Mouse (Mus musculus) small intestine, adult 2 months (tissue): ENCODE results near the gene Tmem8. TPM values are rescaled to one million over a fixed set of nuclear protein-coding genes. Genes with fewer than 3 reads are reported as not detected.

Experiments
- H3K27ac ChIP-seq: fragments of 200-500 bp; 2 replicates; pipeline ENCODE4 v1.5.1; 2012; ENCODE audit warnings: low read depth, low read length, control low read depth, inconsistent platforms; ENCODE audit not compliant: insufficient read depth
- H3K27me3 ChIP-seq: fragments of 200-500 bp; 2 replicates; pipeline ENCODE4 v1.6.1; 2012; ENCODE audit warnings: mild to moderate bottlenecking, moderate library complexity, low read length, inconsistent platforms; ENCODE audit not compliant: control insufficient read depth, insufficient read depth
- H3K36me3 ChIP-seq: fragments of 200-500 bp; 2 replicates; pipeline ENCODE4 v1.6.1; 2012; ENCODE audit warnings: mild to moderate bottlenecking, low read length, control low read depth, inconsistent platforms; ENCODE audit not compliant: control insufficient read depth, insufficient read depth
- H3K4me1 ChIP-seq: fragments of 200-500 bp; 2 replicates; pipeline ENCODE4 v1.6.1; 2012; ENCODE audit warnings: low read length, inconsistent platforms, mixed read lengths; ENCODE audit not compliant: control insufficient read depth, insufficient read depth, insufficient read length
- H3K4me3 ChIP-seq: fragments of 200-500 bp; 2 replicates; pipeline ENCODE4 v1.5.1; 2012; ENCODE audit warnings: low read depth, mild to moderate bottlenecking, control low read depth, inconsistent platforms, low read length, moderate library complexity
- CTCF ChIP-seq: fragments of 200-500 bp; IDR thresholded peaks from 2 replicates; pipeline ENCODE4 v1.5.1; 2012; ENCODE audit warnings: low read depth, mild to moderate bottlenecking, control low read depth, inconsistent platforms, low read length, moderate library complexity, mixed read lengths; ENCODE audit not compliant: insufficient replicate concordance, insufficient read length; ENCODE audit errors: extremely low read depth
- POLR2A ChIP-seq: fragments of 200-500 bp; IDR thresholded peaks from 2 replicates; pipeline ENCODE4 v1.6.1; 2012; ENCODE audit warnings: low read depth, mild to moderate bottlenecking, control low read depth, inconsistent platforms, low read length, moderate library complexity
- WGBS: fragments of 180-500 bp; shearing (Covaris S2); methylation state at CpG from one replicate; pipeline ENCODE4 v1.1.7; 2018; 5-methylcytosine and 5-hydroxymethylcytosine counted together
- polyA plus RNA-seq: library from polyadenylated mRNA; depleted of rRNA; stranded (reverse); fragments of >200 nt; gene quantifications from 2 replicates; pipeline ENCODE4 v1.2.3, GENCODE M21; 2012

The Tmem8 gene
- polyA plus RNA-seq, 1 experiment: 283 TPM

- TF ChIP-seq CTCF (no peak), POLR2A (no peak)
- Histone ChIP-seq H3K4me3 (no peak overlapping the region), H3K27me3 (0 out of 2 replicates have a peak, but pooled peaks cover 3% of the 10 kb centered on the region), H3K27ac (no peak overlapping the region), H3K4me1 (no peaks in the 10 kb centered on the region), H3K36me3 (no peaks in the 10 kb centered on the region)
- 72% methylated on average over 3 of the region's 3 CpGs for WGBS
These were observed 37.9 kb upstream of the Tmem8 start for GRCm38 (mm10) chr17:26075246-26075645.

- H3K4me1 ChIP-seq: no peaks in the 10 kb centered on the region
- 62% methylated on average over 2 of the region's 2 CpGs for WGBS
These were observed 34.2 kb upstream of the Tmem8 start for GRCm38 (mm10) chr17:26078851-26079250.

GRCm38 (mm10) chr17:26080867-26081266 is 32.2 kb upstream of the Tmem8 start:
- WGBS: 16% methylated on average over 2 of the region's 2 CpGs
- TF ChIP-seq CTCF (no peak), POLR2A (no peak)
- H3K27ac ChIP-seq: no peak overlapping the region
- peaks cover 16% of the 10 kb centered on the region for H3K36me3 ChIP-seq
- no peak overlapping the region for H3K4me3 ChIP-seq
- no peaks in the 10 kb centered on the region for H3K4me1 ChIP-seq
- no peaks in the 10 kb centered on the region for H3K27me3 ChIP-seq

More at GRCm38 (mm10) chr17:26078851-26079250, 34.2 kb upstream of the Tmem8 start:
- Histone ChIP-seq H3K36me3 (peaks cover 14% of the 10 kb centered on the region), H3K4me3 (no peak overlapping the region), H3K27ac (no peak overlapping the region), H3K27me3 (no peaks in the 10 kb centered on the region)
- no peak for TF ChIP-seq POLR2A
- no peak for TF ChIP-seq CTCF

GRCm38 (mm10) chr17:26087059-26087564 is 26.0 kb upstream of the Tmem8 start:
- TF ChIP-seq CTCF (no peak), POLR2A (no peak)
- Histone ChIP-seq H3K27ac (no peak overlapping the region), H3K4me1 (0 out of 2 replicates have a peak, but pooled peaks cover 2% of the 10 kb centered on the region), H3K4me3 (no peak overlapping the region), H3K27me3 (no peaks in the 10 kb centered on the region), H3K36me3 (peaks cover 15% of the 10 kb centered on the region)
- 91% methylated on average over 9 of the region's 9 CpGs for WGBS

- Histone ChIP-seq H3K36me3 (peaks cover 5% of the 10 kb centered on the region), H3K27me3 (no peaks in the 10 kb centered on the region), H3K4me1 (0 out of 2 replicates have a peak, but pooled peaks cover 2% of the 10 kb centered on the region), H3K4me3 (peak within 1 kb of the TSS; percentile 85), H3K27ac (peak within 1 kb of the TSS; percentile 97)
- peak; percentile 8; the same call in 1 of the 2 replicates for TF ChIP-seq POLR2A
- TF ChIP-seq CTCF: peak; percentile 95; the same call in 1 of the 2 replicates
- 1% methylated on average over 32 of the region's 32 CpGs for WGBS
These were observed 23.0 kb upstream of the Tmem8 start, which contains the start of gene Decr2 for GRCm38 (mm10) chr17:26089905-26090632. Decr2 (minus strand) TSS chr17:26090337.

- peak overlapping the region; percentile 74 for H3K4me3 ChIP-seq
- H3K36me3 ChIP-seq: no peaks in the 10 kb centered on the region
- no peaks in the 10 kb centered on the region for H3K27me3 ChIP-seq
- no peak overlapping the region for H3K27ac ChIP-seq
- TF ChIP-seq CTCF (no peak), POLR2A (no peak)
- H3K4me1 ChIP-seq: no peaks in the 10 kb centered on the region
- 62% methylated on average over 9 of the region's 9 CpGs for WGBS
These were observed 18.5 kb upstream of the Tmem8 start for GRCm38 (mm10) chr17:26094531-26095110.
